Mouse (Mus musculus) frontal cortex, postnatal 14 days (tissue): ENCODE results near the gene Ogfod2.

ENCODE experiments used
- DNase-seq, 2 experiments: peaks; one replicate each; pipeline ENCODE4 v3.0.0; 2022; ENCODE audit warnings: low spot score in 2 of 2

Gene Ogfod2

DNA sequence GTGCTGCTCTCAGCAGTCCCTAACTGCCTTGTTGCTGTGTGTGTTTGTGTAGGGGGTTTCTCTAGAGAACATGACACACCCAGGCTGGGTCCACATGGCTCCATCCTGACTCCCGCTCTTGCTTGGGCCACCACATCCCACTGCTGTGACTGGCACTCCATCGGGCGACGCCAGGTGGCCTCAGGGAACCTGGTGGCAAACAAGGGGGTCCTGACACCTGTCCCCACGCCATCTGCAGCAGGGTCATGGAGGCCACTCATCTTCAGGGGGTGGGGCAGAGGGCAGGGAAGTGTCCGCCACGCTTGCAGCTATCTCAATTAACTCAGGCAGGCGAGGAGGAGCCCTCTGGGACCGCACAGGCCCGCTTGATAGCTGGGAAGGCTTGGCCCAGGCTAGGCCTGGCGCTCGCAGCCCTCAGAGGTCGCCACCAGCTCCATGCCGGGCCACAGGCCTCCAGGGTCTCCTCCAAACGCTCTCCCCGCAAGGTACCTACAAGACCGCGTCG, 17.0 kb upstream of the Ogfod2 start:
- DNase-seq, result no peak

DNA sequence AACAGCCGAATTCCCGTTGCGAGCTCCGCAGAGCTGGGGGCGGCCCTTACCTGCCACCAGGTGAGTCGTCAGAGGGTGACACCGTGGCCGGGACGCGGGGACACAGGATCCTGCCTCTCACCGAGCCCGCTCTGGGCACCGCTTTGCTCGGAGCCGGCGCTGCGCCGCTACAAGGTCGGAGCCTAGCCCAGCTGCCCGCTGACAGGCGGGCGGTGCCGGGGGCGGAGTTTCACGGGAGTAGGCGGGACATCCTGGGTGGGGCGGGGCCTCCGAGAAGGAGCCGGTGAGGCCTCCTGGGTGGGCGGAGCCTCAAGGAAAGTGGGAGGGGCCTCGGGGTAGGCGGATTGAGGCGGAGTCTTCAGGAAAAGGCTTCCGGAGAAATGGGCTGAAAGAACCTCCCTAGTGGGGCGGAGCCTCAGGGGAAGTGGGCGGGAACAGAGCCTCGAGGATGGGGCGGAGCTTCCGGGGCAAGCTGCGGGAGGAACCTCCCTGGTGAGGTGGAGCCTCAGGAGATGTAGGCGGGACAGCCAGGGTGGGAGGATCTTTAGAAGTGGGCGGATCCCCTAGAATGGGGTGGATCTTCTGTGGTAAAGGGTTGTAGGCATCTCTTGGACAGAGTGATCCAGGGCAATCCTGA, 16.4 kb upstream of the Ogfod2 start, which contains the start of gene Abcb9:
Abcb9 (minus strand) TSS at position 203 of the 637 bp plus-strand sequence.
- peak; percentile 97 for DNase-seq

DNA sequence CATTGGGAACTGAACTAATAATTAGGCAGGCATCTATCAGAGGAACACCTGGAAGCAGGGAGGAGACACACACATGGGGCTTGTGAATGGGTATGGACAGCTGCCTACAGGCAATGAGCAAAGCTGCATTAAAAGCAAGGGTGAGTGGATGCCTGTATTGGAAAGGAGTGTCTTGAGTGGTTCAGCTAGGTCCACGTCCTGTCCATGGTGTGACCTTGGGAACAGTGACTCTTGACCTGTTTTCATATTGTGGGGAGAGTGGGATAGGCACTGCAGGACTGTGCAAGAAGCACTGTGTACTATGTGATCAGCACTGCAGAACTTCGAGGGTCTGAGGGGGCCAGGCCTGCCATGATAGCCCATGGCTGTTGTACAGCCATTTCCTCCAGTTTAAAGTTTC, 13.2 kb upstream of the Ogfod2 start:
- DNase-seq, result no peak

DNA sequence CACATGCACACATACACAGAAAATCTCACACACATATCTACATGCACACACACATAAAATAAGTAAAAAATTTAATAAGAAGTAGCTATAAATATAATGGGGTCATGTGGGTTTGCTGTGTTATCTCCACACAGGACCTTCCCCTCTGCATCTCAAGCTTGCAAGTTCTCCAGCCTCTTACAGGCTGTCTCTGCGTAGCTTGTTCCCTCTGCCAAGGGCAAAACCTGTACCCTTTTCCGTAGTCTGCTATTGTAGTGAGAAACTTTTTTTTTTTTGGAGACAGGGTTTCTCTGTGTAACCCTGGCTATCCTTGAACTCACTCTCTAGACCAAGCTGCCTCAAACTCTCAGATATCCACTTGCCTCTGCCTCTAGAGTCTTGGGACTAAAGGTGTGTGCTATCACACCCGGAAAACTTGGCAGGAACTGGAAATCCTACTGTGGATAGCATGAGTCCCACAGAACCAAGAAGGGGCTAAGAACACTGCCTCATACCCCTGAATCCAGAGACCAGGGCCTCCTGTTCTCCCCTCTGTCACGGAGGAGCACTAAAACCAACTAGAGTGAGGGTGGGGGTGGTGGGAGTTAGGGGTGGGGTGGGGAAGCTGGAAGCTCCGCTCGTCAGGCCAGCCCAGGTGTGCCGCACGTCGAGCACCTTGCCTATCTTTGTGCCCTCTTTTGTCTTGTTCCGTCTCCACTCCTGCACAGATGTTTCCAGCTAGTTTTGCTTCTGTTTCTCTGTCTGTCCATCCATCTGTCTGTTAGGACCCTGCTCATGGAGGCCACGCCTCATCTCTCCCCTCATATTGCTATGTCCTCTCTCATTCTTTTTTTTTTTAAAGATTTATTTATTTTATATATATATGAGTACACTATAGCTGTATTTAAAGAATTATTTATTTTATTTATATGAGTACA, 11.7 kb upstream of the Ogfod2 start:
- no peak for DNase-seq

DNA sequence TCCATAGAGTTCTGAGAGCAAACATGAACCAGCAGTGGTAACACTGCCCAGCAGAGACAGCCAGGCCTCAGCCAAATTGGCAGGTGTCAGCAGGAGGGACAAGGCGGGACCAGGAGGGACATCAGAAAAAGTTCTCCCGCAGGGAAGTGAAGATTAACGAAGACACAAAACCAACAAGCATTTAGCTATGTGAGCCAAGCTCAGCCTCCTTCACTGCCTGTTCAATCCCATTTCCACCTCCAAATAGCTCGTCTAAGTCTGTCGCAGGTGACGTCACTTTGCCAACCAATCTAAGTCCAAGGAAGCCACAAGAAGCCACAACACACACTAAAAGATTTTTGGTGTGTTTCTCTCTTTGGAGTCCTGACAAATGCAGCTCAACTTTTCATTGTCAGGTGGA, 9.8 kb upstream of the Ogfod2 start:
- no peak for DNase-seq

DNA sequence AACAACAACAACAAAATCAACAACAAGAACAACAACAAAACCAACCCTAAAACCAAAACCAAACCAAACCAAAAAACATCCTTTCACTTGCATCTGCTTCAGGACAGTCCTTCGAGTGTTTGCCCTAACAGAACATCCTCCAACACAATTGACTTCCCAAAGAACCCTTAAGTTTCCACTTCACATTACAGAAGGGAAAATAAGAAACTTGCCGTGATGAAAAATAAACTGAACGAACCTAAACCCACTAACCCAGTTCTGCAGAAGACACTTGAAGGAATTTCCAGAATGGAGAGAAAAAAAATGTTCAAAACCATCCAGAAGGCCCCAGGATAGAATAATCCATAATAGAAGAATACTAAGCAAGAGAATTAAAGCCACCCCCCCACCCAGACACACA, 9.1 kb upstream of the Ogfod2 start:
- no peak for DNase-seq

DNA sequence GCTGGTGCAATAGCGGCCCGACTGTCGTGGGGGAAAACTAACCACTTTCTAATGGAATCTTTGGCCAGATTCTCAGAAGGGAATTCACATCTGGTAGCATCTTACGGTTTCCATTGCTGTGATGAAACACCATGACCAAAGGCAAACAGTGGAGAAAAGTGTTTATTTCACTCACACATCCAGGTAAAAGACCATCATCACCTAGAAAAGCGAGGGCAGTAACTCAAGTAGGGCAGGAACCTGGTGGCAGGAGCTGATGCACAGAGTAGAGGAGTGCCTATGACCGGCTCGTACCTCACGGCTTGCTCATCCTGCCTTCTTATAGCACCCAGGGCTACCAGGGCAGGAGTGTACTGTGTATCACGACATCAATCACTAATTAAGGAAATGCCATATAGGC, 8.5 kb upstream of the Ogfod2 start:
- no peak for DNase-seq

DNA sequence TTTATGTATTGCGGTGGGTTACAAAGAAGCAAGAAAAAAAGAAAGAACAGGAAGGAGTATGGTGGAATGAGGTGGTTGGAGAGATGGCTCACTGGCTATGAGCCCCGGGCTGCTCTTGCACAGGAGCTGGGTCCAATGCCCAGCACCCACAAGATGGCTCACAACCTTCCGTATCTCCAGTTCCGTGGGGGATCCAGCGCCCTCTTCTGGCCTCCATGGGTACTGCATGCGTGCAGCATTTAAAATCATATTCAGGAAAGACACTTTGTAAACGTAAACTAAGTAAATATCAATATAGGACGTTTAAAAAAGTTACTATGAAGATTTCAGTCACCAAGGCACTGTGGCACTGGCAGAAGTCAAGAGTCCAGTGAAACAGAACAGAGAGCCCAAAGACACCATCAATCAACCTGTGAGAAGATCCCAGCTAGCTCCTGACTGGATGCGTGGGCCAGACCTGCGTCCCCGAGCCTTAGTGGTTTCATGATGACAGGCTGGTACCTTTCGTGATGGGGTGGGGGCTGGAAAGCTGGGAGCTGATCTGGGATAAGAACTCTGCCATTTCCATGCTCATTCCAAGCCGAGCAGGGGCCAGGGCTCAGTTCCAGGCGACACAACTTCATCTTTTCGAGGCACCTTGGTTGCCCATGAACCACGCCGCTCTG, 888 bp upstream of the Ogfod2 start:
- no peak for DNase-seq

DNA sequence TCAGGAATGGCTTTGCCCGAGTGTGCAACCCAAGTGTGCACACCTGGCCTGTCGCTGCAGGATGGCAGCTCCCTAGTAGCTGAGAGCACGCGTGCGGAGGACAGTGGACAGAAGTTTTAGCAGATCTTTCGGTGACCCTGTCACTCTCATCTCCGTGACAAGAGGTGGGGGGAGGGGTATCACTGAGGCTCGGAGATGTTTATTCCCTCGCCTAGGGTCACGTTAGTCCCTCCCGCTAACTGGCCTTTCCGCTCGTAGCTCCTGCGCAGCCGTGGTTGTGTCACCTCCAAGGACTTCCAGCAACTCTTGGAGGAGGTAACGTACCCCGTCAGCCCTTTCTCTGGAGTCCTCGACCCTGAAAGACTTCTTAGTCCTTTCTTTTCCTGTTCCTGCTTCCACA, 434 bp downstream of the Ogfod2 start:
- no peak for DNase-seq

DNA sequence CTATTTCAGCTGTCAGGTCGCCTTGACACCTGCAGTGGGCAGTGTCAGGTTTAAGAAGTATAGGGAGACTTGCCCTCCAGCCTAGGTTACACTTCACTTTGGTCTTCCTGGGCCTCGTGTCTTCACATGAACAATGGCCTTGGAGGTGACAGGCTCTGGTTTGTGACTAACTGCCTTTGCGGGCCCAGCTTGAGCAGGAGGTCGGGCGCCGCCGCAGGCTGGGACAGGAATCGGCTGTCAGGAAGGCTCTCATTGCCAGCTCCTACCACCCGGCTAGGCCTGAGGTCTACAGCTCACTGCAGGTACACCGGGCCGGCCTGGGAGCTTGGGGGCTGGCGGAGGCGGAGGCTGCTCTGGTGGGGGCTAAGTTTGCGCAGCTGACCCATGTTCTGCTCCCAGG, 933 bp downstream of the Ogfod2 start:
- no peak for DNase-seq

DNA sequence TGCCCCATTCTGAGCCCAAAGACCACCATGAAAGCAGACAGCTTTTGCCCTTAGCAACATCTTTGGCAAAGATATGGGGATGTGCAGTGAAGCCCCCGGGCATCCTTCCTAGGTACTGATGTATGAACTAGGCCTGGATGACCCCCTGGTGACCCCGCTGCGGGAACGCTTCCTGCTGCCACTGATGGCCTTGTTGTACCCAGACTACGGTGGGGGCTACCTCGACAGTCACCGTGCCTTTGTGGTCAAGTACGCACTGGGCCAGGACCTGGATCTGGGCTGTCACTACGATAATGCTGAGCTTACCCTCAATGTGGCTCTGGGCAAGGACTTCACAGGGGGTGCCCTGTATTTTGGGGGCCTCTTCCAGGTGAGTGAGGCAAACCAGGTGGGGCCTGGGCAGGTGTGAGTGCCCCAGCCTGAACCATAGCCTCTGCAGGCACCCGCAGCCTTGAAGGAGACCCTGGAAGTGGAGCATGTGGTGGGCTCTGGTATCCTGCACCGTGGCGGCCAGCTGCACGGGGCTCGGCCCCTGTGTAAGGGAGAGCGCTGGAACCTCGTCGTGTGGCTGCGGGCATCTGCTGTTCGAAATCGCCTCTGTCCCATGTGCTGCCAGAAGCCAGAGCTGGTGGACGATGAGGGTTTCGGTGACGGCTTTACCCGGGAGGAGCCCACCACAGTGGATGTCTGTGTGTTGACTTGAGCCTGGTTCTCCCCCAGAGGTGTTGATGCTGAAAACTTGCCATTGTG, 2.4 kb downstream of the Ogfod2 start:
- DNase-seq, result no peak

DNA sequence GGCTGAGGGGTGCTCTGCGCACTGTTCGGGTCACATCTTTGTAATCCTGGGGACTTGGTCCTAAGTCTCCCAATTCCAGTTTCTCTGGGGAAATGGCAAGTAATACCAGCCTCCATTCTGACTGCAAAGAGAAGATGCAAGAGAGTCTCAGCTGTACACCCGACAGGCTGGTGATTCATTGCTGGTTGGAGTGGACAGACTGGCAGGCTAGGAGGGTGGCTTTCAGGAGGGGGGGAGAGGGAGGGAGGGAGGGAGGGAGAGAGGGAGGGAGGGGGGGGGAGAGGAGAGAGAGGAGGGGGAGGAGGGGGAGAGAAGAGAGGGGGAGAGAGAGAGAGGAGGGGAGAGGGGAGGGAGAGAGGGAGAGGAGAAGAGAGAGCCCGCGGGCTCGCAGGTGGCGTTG, 3.4 kb downstream of the Ogfod2 start:
- no peak for DNase-seq

DNA sequence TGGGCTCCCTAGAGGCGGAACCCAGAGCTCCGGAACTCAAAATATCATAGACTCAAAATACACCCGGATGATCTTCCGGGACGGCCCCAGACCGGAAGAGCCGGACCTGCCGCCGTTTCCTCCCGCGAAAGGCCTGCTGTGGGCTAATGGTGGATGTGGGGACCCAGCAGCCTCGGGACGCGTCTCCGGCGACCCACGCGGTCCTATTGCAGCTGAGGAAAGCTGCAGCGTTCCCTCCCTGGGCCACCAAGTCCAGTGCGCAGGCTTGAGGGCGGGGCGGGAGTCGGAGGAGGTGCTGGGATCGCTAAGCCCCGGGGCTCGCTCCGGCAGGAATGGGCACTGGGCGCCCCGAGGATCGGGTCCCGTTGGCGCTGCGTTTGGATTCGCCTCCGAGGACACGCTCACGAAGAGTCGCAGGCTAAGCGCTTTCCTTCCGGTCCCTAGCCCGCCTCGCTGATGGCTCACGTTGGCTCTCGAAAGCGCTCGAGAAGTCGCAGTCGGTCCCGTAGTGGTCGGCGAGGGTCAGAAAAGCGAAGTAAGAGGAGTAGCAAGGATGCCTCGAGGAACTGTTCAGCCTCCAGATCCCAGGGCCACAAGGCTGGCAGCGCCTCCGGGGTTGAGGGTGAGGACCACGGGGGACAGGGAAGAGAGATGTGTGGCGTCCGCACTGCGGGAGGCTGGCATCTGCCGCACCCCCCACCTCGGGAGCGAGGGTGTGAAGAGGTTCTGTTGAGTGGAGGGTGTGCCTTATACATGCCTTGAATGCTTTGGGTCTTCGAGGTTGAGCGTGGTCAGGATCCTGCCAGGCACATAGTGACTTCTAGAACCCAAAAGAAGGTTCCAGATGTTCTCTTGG, 4.1 kb downstream of the Ogfod2 start, which contains the start of gene Arl6ip4:
Arl6ip4 (plus strand) TSS at position 100 of the 856 bp plus-strand sequence.
- DNase-seq, result peak in 1 of 2 experiments; percentile 58

DNA sequence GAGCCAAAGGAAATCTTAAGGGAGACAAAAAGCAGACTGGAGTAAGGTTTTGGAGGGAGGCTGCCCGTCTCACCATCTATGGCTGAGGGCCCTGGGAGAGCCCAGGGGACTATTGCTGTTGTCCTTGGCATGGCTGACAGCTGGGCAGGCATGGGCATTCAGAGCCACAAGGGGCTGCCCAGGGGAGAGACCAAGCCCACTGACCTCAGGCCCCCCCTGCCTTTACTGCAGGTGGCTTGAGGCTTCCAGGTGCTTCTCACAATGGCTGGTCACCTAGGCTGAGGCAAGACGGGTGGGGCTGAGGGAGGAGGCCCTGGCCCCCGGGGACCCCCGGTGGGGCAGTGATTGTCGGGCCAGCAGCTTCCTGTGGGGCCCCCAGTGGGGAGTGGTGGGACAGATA, 7.1 kb downstream of the Ogfod2 start:
- no peak for DNase-seq

DNA sequence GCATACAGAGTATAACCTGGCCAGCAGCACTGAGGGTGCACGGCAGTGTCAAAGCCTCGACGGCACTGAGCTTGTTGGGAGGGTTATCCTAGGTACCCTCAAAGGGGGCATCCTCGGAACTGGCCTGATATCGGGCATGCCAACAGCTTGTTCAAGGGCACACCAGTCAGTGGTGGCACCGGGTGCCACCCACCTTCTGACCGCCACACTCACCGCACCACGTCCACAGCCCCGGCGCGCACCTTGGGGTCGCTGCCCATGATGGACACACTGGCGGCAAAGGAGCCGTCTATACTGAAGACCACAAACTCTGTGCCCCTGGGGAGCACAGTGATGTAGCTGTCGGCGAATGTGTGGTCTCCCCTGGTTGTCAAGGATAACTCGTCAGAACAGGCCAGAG, 10.3 kb downstream of the Ogfod2 start:
- no peak for DNase-seq

DNA sequence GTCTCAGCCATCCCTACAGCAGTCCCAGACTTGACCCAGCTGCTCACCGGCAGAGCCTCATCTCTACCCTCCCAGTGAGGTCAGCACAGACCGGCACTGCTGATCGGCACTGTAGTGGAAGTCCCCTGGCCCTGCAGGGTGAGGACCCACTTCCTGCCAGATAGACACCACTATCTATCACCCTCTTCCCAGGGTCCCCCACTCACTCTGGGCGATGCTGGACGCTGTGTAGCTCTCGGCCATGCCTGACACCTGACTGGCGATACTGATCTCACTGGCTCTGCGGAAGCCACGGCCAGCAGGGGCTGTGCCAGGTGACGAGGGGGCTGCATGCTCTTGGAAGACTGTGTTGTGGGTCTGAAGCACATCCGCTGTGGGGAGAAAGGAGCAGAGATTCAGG, 13.0 kb downstream of the Ogfod2 start:
- DNase-seq, result no peak

DNA sequence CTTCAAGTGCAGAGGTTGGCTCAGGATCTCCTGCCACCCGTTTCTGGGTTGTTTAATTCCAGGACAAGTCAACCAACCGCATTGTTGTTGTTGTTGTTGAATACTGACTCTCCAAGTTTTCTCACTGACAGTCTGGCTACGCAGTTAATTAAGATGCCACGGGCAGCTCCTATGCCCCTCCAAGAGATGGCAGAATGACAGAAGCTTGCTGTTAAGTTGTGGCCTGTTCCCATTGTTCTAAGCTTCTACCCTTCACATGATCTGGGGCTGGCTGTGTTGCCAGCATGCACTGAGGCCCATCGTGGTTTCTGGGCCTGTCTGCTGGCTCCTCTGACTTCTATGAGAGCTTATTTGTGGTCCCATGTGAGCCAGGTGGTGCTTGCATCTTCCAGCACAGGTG, 22.2 kb downstream of the Ogfod2 start:
- no peak for DNase-seq

DNA sequence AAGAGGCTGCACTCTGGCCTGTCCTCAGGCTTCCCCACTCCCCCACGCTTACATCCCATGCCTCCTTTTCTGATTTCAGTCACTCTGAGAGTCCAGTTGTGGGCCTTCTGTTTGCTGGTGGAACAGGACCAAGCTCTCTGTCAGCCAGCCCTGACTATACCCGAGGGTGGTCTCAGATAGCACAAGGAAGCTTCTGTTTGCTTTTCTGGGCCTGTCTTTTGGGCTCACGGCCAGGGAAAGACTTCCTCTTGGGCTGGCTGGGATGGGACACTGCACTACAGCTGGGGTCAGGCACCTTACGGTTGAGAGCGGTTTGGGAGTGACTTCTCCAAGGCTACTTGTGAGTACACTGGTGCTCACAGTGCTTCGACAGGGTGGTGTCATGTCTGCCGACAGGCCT, 26.0 kb downstream of the Ogfod2 start:
- no peak for DNase-seq

DNA sequence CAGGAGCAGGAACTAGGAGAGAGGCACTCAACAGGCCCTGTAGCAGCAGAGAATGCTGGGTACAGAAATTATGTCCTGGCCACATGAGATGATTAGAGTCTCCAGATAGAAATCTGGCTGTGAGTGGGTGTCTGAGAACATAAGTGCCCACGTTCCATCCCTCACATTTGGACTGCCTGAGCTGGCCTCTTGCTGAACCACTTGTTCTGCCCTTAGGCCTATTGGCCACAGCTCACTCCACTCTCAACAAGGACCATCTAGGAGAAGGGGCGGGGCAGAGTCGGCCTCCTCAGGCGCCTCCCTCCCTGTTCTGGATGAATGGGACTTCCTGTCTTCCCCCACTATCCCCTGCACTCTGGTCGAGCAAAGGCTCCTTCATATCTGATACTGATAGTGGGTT, 36.9 kb downstream of the Ogfod2 start:
- DNase-seq, result no peak

DNA sequence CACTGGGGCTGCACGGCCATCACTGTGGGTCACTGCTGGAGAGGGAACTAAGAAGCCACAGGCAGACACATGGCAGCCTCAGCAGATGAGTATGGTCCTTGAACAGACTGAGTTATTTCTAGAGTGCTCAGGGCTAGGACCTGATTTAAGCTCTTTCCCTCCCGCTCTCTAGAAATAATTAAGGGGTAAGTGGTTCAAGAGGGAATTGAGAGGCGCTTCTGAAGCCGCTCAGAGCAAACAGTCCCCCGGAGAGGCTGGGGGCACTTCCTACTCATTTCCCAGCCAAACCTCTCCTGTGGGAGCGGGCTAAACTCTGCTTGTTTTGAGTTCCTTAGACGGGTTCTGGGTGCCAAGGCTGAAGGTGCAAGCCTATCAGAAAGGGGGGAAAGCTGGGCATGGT, 38.8 kb downstream of the Ogfod2 start:
- DNase-seq, result no peak

DNA sequence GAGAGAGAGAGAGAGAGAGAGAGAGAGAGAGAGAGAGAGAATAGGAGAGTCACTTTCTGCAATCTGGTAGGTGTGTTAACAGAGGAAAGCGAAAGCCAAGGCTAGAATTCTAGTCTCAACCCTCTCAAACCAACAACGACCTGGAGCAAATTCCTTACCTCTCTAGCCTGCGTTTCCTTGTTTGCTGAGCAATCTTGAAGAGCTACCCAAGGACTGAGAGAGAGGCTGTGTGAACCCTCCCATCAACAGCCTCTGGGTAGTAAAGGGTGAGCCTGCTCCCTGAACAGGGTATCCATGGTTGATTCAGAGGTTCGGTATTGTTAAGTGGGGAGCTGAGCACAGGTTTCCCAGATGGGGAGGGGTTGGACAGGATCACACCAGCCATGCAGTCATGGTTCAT, 40.6 kb downstream of the Ogfod2 start:
- no peak for DNase-seq
